Mouse (Mus musculus): Measurements from ENCODE around the gene Gm10638.

GRCm38 (mm10) chr8:86794716-86795115 lies 49.2 kb downstream of the Gm10638 start:
- no peak for TF ChIP-seq POLR2A (IDR thresholded peaks at IDR 0.05; ENCODE audit: extremely low read depth, insufficient read depth, low read length)
- TF ChIP-seq CTCF (IDR thresholded peaks at IDR 0.05; ENCODE audit: low read depth, low read length), result no peak

Data from liver, adult 2 months (tissue).